Mouse (Mus musculus): ENCODE measurements around the gene Ankrd11. TPM values are rescaled to one million over a fixed set of nuclear protein-coding genes. Genes with fewer than 3 reads are reported as not detected.

Gene Ankrd11
- total RNA-seq, 2 experiments from 2014 or later = 53.4 to 78.6 TPM

GRCm38 (mm10) chr8:122935912-122936311 lies 106.2 kb downstream of the Ankrd11 start:
- ATAC-seq (replicated peaks; ENCODE audit: low FRiP score, poor library complexity, severe bottlenecking) = no peak

GRCm38 (mm10) chr8:122935118-122935517 lies 107.0 kb downstream of the Ankrd11 start:
- no peak for ATAC-seq (replicated peaks; ENCODE audit: low FRiP score, poor library complexity, severe bottlenecking)

DNA sequence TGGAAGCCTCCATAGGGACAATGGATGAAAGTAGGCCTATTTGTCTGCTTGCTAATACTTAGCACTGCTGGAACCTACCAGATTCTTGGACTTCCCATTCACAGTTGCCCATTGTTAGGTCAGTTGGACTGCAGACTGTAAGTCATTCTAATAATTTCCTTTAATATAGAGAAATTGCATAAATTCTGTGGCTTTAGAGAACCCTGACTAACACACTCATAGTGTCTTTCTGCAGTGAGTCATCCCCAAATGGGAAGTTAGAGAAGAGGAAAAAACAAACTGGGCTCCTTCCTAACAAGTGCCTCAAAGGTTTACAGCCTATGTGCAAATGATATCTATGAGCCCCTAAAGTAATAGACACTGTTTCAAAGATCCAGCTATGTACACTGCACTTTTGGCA lies 108.1 kb downstream of the Ankrd11 start:
- ATAC-seq (replicated peaks; ENCODE audit: low FRiP score, poor library complexity, severe bottlenecking) = no peak

DNA sequence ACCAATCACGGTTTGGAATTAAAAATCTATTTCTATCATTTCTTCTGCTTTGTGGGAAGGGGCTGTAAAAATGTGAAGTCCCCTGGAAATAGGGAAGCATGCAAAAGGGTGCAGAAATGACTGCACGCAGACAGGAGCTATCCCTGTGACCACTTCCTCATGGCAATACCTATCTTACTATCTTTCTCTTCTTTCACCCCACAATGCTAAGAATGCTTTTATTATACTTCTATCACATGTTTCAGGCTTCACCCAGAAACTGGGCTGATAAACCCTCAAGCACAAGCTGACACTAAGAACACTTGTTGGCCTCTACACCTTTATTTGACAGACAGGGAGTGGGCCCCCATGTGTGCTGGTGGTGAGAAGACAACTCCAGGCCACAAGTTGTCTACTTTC lies 109.5 kb downstream of the Ankrd11 start:
- no peak for ATAC-seq (replicated peaks; ENCODE audit: low FRiP score, poor library complexity, severe bottlenecking)

DNA sequence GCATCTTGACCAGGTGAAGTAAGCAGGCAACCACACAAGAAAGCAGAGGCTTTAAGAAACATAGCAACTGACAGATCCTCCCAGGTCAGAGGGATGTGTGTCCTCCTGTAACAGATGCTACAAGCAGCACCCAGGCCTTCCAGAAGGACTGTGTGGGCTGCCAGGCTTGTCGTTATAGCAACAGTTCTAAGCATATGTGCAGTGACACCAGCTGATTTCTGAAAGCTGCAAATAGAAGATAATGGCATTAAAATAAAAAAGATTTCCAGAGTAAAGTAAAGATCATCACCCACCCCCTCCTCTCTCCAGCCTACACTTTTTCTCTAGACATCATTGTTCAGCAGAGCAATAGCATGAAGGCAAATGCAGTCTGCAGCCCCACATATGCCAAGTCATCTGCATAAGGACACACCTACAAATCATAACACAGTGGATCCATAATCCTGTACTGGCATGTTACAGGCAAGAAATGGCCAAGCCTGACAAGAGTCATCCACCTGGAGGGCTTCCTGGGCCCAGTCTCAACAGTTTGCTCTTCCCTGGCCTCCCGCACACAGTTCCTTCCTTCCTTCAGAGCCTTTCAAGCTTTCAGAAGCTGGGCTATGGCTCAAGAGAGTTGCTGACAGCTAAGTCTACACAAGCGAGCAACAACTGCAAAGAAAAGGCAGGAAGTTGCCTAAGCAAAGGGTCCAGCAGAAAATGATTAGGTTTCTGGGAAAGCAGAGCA lies 110.1 kb downstream of the Ankrd11 start:
- ATAC-seq (replicated peaks; ENCODE audit: low FRiP score, poor library complexity, severe bottlenecking) = 0 out of 2 replicates have a peak, but pooled peaks have one; percentile 54

DNA sequence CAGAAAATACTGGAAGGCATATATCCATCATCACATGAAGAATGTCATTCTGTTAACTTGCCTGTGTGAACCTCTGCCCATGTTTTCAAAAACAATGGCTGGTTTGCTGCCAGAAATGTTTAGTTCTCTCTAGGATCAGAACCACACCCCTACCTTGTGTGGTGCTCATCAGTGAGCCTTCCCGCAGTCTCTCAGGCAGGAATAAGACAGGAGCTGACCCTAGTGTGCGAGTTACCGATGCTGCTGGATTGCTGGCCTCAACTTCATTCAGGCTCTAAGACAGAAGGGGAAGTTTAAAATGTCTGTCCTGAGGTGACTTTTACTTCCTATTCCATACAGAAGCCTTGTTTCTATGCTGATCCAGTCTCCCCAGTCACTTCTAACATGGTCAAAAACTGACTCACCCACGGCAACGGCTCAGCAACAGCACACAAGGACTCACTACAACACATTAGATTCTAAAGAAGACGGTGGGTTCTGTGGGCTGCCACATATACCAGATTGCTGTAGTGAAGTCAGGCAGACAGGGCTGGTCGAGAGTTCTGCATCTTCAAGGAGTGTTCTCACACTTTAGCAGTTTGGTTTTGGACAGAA lies 113.3 kb downstream of the Ankrd11 start:
- ATAC-seq (replicated peaks; ENCODE audit: low FRiP score, poor library complexity, severe bottlenecking) = no peak

DNA sequence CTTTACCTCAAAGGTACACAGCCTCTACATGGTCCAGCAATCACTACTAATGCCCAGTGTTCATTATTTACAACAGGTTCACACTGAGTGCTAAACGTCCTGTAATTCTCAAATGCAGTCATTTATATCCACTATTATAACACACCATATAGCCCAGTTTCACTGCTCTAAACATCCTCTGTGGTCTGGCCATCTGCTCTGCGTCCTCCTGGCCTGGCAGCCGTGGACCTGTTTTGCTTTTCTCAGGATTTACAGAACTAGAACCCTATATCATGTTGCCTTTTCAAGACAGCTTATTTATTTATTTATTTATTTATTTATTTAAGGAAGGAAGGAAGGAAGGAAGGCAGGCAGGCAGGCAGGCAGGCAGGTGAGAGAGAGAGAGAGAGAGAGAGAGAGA lies 114.2 kb downstream of the Ankrd11 start:
- no peak for ATAC-seq (replicated peaks; ENCODE audit: low FRiP score, poor library complexity, severe bottlenecking)

- 0 out of 2 replicates have a peak, but pooled peaks have one; percentile 54 for ATAC-seq (replicated peaks; ENCODE audit: low FRiP score, poor library complexity, severe bottlenecking)
These were observed 115.3 kb downstream of the Ankrd11 start for GRCm38 (mm10) chr8:122926782-122927181.

DNA sequence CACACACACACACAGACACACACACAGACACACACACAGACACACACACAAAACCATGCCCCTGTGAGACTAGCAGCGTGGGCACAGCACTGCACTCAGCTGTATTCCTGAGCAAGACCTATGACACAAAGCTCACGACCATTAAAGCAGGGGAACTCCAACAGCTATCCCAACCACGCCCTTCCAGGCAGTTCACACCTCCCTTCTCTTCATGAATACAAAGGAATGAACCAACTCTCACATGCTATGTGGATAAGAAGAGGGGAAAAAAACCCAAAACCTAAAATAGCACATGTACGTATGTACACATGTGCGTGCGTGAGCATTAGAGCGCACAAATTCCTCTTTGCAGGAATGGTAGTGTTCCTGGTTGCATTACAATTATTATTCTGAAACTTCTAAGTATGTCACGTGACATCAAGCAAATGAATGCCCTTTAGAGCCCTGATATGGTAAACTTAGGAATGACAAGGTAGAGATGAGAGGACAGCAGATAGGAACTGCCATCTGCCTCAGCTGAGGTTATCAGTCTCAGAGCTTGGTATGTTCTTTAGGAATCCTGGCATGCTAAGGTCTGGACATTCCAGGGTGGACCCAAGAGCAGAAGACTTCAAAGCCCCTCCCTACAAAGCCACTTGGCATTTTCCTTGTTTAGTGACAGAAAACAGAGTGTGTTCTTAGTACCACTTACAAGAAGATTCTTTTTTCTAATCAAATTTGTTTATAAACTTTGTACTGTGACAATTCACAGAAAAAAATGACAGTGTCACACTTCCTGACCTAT lies 115.9 kb downstream of the Ankrd11 start:
- no peak for ATAC-seq (replicated peaks; ENCODE audit: low FRiP score, poor library complexity, severe bottlenecking)

- no peak for ATAC-seq (replicated peaks; ENCODE audit: low FRiP score, poor library complexity, severe bottlenecking)
These were observed 118.0 kb downstream of the Ankrd11 start for GRCm38 (mm10) chr8:122924091-122924490.

DNA sequence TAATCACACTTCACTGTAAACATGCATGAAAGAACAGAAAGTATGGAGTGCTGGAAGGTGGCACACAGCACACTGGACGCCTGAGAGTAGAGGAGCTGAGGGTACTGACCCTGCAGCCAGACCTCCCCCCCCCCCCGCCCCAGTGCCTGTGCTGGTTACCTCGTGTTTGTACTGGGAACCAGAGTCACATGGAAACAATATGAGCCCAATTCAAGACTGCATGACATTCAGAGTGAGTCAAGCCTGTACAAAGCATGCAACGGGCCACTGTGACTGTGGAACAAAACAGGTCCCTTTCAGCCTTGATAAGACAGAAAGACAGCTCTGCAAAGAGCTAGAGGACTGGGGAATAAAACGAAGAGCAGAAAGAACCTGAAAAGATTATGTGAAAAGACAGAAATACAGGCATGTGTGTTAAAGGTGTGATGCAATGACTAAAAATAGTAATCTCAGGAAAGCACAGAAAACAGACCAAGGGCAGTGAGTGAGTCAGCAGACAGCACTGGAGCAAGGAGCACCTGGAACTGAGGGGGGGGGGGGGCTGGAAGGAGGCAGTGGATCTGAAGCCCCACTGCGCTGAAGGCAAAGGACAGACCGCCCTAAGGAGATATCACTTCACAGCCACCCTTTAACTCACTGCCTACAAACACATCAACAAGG lies 118.5 kb downstream of the Ankrd11 start:
- ATAC-seq (replicated peaks; ENCODE audit: low FRiP score, poor library complexity, severe bottlenecking) = no peak

GRCm38 (mm10) chr8:122922945-122923344 lies 119.1 kb downstream of the Ankrd11 start:
- ATAC-seq (replicated peaks; ENCODE audit: low FRiP score, poor library complexity, severe bottlenecking) = no peak

GRCm38 (mm10) chr8:122920890-122921289 lies 121.2 kb downstream of the Ankrd11 start:
- ATAC-seq (replicated peaks; ENCODE audit: low FRiP score, poor library complexity, severe bottlenecking) = no peak

GRCm38 (mm10) chr8:122918438-122919107 lies 123.5 kb downstream of the Ankrd11 start:
- ATAC-seq (replicated peaks; ENCODE audit: low FRiP score, poor library complexity, severe bottlenecking) = no peak

DNA sequence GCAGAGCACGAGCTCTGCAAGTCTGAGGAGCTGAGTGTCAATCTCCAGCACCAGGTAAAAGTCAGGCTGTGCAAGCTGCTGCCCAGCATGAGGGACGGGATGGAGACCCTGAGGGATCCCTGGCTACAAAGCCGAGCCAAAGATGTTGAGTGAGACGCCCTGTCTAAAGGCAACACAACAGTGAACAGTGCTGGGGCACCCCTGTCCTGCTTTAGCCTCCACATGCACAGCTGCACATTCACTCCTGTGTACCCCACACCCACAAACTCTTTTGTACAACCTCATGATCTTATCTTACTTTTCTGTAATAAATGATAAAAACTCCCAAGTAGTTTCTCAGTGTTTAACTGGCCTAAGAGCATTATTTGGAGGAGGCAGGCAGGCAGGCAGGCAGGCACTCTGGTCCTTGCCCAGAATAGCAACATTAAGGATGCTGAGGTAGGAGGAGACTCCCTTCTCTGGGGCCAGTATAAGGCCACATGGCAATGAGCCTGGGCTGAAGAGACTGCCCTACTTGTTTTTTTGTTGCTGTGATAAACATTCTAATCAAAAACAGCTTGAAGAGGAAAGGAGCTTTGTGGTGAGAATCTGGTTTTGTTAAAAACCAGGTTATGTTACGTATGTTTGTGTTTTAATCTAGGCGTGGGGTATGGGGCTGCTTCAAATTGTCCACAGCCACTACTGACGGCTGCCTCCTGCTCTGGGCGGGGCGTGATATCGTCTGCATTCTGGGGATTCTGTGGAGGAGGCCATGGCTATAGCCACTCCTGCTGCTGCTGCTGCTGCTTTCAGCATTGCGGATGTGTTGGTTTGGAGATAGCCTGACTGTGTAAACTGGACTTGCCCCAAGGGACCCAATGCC lies 124.3 kb downstream of the Ankrd11 start:
- ATAC-seq (replicated peaks; ENCODE audit: low FRiP score, poor library complexity, severe bottlenecking) = 0 out of 2 replicates have a peak, but pooled peaks have one; percentile 52

DNA sequence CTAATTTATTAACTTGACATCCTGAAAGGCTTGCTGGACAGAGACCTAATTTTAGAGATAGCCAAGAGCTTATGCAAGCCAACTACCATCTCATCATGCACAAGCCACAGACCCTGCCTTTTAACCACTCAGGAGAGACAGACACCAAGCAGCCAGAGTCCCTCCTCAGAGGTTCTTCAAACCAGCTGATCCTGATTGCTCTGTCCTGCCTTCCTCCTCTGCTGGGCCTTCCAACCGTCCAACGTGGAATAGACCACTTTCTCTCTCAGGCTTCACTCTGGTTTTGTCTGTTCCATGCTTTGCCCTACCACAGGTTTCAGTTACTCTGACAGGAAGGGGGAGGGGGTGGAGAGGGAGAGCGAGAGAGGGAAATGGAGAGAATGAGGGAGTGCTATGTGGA lies 125.3 kb downstream of the Ankrd11 start:
- ATAC-seq (replicated peaks; ENCODE audit: low FRiP score, poor library complexity, severe bottlenecking) = no peak

DNA sequence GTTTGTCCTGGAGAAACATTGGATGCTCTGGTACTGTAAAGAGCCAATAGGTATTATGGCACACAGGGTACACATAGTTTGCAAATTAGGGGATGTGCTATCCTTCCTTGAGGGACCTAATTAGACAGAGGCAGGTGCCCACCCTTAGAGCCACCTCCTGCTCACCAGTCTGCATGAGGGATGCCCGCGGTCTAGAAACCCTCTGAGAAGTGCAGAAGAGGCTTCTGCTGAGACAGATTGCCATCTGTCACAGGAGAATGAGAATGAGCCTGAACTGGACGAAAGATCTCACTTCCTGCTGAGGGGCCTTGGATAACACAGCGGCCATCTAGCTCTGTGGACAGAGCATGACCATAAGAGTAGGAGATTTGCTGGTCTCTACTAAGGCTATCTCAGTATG lies 129.2 kb downstream of the Ankrd11 start:
- no peak for ATAC-seq (replicated peaks; ENCODE audit: low FRiP score, poor library complexity, severe bottlenecking)

DNA sequence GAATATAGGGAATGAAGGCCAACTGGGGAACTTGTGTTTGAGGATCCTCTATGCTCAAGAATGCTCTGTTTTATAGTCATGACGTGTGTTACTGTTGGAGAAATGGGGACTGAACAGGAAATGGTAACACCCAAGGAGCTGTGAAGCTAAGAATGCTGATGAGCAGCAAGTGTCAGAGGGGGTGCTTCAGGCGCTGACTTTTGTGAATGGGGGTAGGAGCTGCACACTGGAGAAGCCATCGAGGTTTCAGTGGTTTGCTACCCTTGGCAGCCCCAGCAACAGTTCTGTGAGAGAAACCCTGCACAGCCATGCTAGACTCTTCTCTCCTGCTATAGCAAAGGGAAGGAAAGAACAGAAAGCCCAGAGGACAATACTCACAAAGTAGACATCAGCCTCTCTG lies 129.9 kb downstream of the Ankrd11 start:
- ATAC-seq (replicated peaks; ENCODE audit: low FRiP score, poor library complexity, severe bottlenecking) = no peak
